Comparison of ENCODE assay signal across 11 mouse cellular contexts in the genomic region with DNA sequence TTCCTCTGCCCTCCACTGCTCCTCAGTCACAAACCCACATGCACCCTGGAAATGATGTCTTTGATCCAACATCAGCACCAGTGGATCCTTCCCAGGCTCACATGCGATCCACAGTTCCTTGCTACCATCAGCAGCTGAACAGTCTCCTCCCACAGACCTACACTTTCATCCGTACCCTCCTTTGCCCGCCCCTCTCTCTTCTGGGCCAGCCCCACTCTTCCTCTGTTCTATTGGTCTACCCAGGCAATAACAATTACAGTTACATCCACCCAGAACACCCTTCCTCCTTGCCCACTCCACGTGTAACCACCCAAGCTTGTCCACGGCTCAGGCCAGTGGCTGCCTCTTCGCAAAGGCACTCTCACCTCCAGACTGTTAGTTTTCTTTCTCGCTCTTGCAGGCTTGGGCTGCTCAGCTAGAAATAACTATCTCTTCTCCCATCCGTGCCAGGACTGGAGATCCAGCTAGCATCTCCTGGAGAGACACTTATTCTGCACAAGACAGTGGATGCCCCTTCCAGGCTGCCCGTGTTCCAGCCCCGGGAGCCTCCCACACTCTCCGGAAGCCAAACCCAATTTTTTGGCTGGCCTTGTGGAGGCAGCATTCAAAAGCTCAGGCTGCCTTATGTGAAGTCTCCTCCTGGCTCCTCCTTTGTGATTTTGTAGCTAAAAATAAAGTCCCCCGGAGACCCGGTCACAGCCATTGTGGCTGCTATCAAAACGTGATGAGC.
A peak's percentile ranks its signal among the peaks of the same experiment; 100 is the strongest.
DNase-seq lines count a peak whose midpoint lies in the region; ATAC-seq and TF ChIP-seq lines count a peak whose summit lies in the region.
"Had no signal": no experiment of that assay in that cellular context is flagged by ENCODE, and none has a peak within 500 bp of the region (broad histone marks: within the 10 kb centered on the region; RNA-seq: fewer than 3 reads in every experiment).

No protein-coding gene starts in this region.

- intact Hi-C loops in left cerebral cortex, adult 2 months (cut with DNase I), result no loop called here
- intact Hi-C loops in left cerebral cortex, postnatal 4 days (cut with DNase I), result no loop called here
- intact Hi-C loops in heart, postnatal 25 days (cut with DNase I), result no loop called here

- H3K4me3 ChIP-seq in left cerebral cortex, adult 2 months, result no peak overlapping the region
- H3K4me3 ChIP-seq: myocyte had no signal

- no peak for TF ChIP-seq CTCF in left cerebral cortex, adult 2 months (IDR thresholded peaks at IDR 0.05)

- peak in 1 of 2 experiments; percentile 40 for DNase-seq in left cerebral cortex, adult 2 months (ENCODE audit: extremely low spot score in 1 of 2, low spot score in 2 of 2)
- no peak for DNase-seq in left cerebral cortex, postnatal 4 days
- DNase-seq in frontal cortex, adult 2 months (ENCODE audit: extremely low spot score in 1 of 2, low spot score in 1 of 2), result peak; percentile 20 to 53
- peak; percentile 21 for DNase-seq in heart, postnatal 25 days (ENCODE audit: low spot score)
- DNase-seq in ovary, postnatal 36 days (ENCODE audit: low spot score), result peak; percentile 15
- DNase-seq in T-cell, adult 2 months (ENCODE audit: low spot score), result no peak
- no peak for DNase-seq in kidney, postnatal 25 days
- DNase-seq: adrenal gland, postnatal 36 days; gastrocnemius, postnatal 10 days had no signal

- peak overlapping the region; percentile 24; the same call in 1 of the 2 replicates for H3K27ac ChIP-seq in left cerebral cortex, adult 2 months

- ATAC-seq in erythroid progenitor cell, adult 5-6 weeks (replicated peaks; ENCODE audit: low FRiP score, poor library complexity, severe bottlenecking), result no peak

Comparison
In these comparisons a context has a peak if more than half of its experiments do, and no peak if none do; other contexts are left out.
1. DNase-seq: peak in frontal cortex, adult 2 months (2 of 2), heart, postnatal 25 days (single experiment) and ovary, postnatal 36 days (single experiment); none in left cerebral cortex, postnatal 4 days (single experiment), T-cell, adult 2 months (single experiment) and kidney, postnatal 25 days (0 of 2).